Mouse (Mus musculus): ENCODE measurements around the gene Gm38119. TPM values are rescaled to one million over a fixed set of nuclear protein-coding genes. Genes with fewer than 3 reads are reported as not detected.

Gene Gm38119
- not detected in 2 replicates for polyA plus RNA-seq (2016; fragmentation: Nextera tagmentation; extraction: Ambion mirVana)

GRCm38 (mm10) chr3:92738996-92739395 lies at the start of gene Gm38119:
TSS of gene Gm38119 (minus strand) at chr3:92739096.
- no peaks in the 10 kb centered on the region for H3K9me3 ChIP-seq
- H3K9ac ChIP-seq (replicated peaks): no peak within 1 kb of the TSS
- no peak within 1 kb of the TSS for H3K4me3 ChIP-seq (replicated peaks)
- ATAC-seq (ENCODE audit: insufficient number of reproducible peaks, insufficient read depth, low FRiP score, low TSS enrichment, low read depth): no peak
- WGBS: 65% methylated on average over 1 of the region's 1 CpGs
- no peak within 1 kb of the TSS for H3K27ac ChIP-seq
- H3K4me2 ChIP-seq: no peak within 1 kb of the TSS
- H3K27me3 ChIP-seq: no peaks in the 10 kb centered on the region
- no peaks in the 10 kb centered on the region for H3K36me3 ChIP-seq
- H3K4me1 ChIP-seq (replicated peaks): no peaks in the 10 kb centered on the region

DNA sequence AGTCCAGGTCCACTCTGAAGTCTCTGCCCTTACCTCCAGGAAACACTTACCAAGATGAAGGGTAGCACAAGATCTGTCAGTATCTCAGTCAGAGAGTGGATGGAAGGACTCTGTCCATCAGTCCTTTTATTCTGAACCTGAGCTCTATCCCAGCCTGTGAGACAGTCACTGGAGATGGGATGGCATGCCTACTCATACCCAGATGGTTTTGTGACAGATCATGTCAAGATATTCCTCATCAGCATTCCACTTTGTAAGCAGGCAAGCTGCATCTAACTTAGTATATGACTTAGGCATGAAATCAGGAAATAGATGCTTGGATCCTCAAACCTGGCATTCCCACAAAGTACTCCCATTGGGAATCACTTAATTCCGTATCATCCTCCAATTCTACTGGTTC lies 39.9 kb upstream of the Gm38119 start, which contains the start of gene Lce1i:
TSS of gene Lce1i (minus strand) at position 101 of the 400 bp plus-strand sequence.
- Histone ChIP-seq H3K9ac (replicated peaks) (no peak within 1 kb of the TSS), H3K4me1 (replicated peaks) (no peaks in the 10 kb centered on the region), H3K27me3 (no peaks in the 10 kb centered on the region), H3K36me3 (no peaks in the 10 kb centered on the region), H3K4me2 (no peak within 1 kb of the TSS), H3K27ac (no peak within 1 kb of the TSS), H3K4me3 (replicated peaks) (no peak within 1 kb of the TSS), H3K9me3 (no peaks in the 10 kb centered on the region)
- WGBS: 76% methylated on average over 1 of the region's 1 CpGs
- no peak for ATAC-seq (ENCODE audit: insufficient number of reproducible peaks, insufficient read depth, low FRiP score, low TSS enrichment, low read depth)

DNA sequence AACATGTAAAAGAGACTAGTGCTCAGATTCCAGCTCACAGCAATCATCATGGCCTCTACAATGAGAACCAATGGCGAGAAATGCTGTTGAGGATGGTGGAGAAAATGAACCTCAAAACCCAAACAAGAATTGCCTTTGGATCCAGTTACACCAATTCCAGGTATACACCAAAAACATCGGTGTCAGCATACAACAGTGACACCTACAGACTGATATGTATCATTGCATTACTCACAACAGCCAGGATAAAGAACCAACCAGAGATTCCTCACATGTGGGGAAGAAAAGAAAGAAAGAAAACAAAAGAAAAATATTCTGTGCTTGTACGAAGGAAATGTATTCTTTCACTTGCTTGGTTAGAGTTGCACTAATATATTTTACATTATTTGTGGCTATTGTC lies 32.7 kb upstream of the Gm38119 start:
- H3K27ac ChIP-seq: no peak overlapping the region
- H3K27me3 ChIP-seq: no peaks in the 10 kb centered on the region
- H3K4me1 ChIP-seq (replicated peaks): no peaks in the 10 kb centered on the region
- WGBS: 19% methylated on average over 3 of the region's 3 CpGs
- H3K36me3 ChIP-seq: no peaks in the 10 kb centered on the region
- no peak overlapping the region for H3K9ac ChIP-seq (replicated peaks)
- ATAC-seq (ENCODE audit: insufficient number of reproducible peaks, insufficient read depth, low FRiP score, low TSS enrichment, low read depth): no peak
- H3K4me2 ChIP-seq: no peak overlapping the region
- no peaks in the 10 kb centered on the region for H3K9me3 ChIP-seq
- H3K4me3 ChIP-seq (replicated peaks): no peak overlapping the region

- WGBS: 95% methylated on average over 1 of the region's 1 CpGs
- H3K9ac ChIP-seq (replicated peaks): no peak within 1 kb of the TSS
- no peaks in the 10 kb centered on the region for H3K36me3 ChIP-seq
- no peaks in the 10 kb centered on the region for H3K9me3 ChIP-seq
- H3K4me3 ChIP-seq (replicated peaks): no peak within 1 kb of the TSS
- no peaks in the 10 kb centered on the region for H3K4me1 ChIP-seq (replicated peaks)
- ATAC-seq (ENCODE audit: insufficient number of reproducible peaks, insufficient read depth, low FRiP score, low TSS enrichment, low read depth): no peak
- no peak within 1 kb of the TSS for H3K4me2 ChIP-seq
- no peaks in the 10 kb centered on the region for H3K27me3 ChIP-seq
- H3K27ac ChIP-seq: no peak within 1 kb of the TSS
Measured at GRCm38 (mm10) chr3:92764965-92765364, 26.1 kb upstream of the Gm38119 start, which contains the start of gene Lce1h. TSS of gene Lce1h (minus strand) at chr3:92765065.

GRCm38 (mm10) chr3:92753197-92753596 lies 14.3 kb upstream of the Gm38119 start:
- no peak overlapping the region for H3K27ac ChIP-seq
- no peak overlapping the region for H3K4me3 ChIP-seq (replicated peaks)
- H3K9ac ChIP-seq (replicated peaks): no peak overlapping the region
- H3K27me3 ChIP-seq: no peaks in the 10 kb centered on the region
- 39% methylated on average over 3 of the region's 3 CpGs for WGBS
- no peak overlapping the region for H3K4me2 ChIP-seq
- H3K4me1 ChIP-seq (replicated peaks): no peaks in the 10 kb centered on the region
- ATAC-seq (ENCODE audit: insufficient number of reproducible peaks, insufficient read depth, low FRiP score, low TSS enrichment, low read depth): no peak
- H3K36me3 ChIP-seq: no peaks in the 10 kb centered on the region
- H3K9me3 ChIP-seq: no peaks in the 10 kb centered on the region

GRCm38 (mm10) chr3:92752238-92752637 lies 13.3 kb upstream of the Gm38119 start, which contains the start of gene Lce1g:
TSS of gene Lce1g (minus strand) at chr3:92752338.
- no peak within 1 kb of the TSS for H3K27ac ChIP-seq
- no peak within 1 kb of the TSS for H3K4me3 ChIP-seq (replicated peaks)
- no peaks in the 10 kb centered on the region for H3K9me3 ChIP-seq
- no peaks in the 10 kb centered on the region for H3K27me3 ChIP-seq
- 83% methylated on average over 1 of the region's 1 CpGs for WGBS
- no peak within 1 kb of the TSS for H3K4me2 ChIP-seq
- H3K36me3 ChIP-seq: no peaks in the 10 kb centered on the region
- ATAC-seq (ENCODE audit: insufficient number of reproducible peaks, insufficient read depth, low FRiP score, low TSS enrichment, low read depth): no peak
- H3K4me1 ChIP-seq (replicated peaks): no peaks in the 10 kb centered on the region
- no peak within 1 kb of the TSS for H3K9ac ChIP-seq (replicated peaks)

GRCm38 (mm10) chr3:92722631-92723030 lies 16.3 kb downstream of the Gm38119 start:
- Histone ChIP-seq H3K4me3 (replicated peaks) (no peak overlapping the region), H3K36me3 (no peaks in the 10 kb centered on the region), H3K27me3 (no peaks in the 10 kb centered on the region), H3K9ac (replicated peaks) (no peak overlapping the region), H3K4me1 (replicated peaks) (no peaks in the 10 kb centered on the region), H3K4me2 (no peak overlapping the region), H3K27ac (no peak overlapping the region), H3K9me3 (no peaks in the 10 kb centered on the region)
- ATAC-seq (ENCODE audit: insufficient number of reproducible peaks, insufficient read depth, low FRiP score, low TSS enrichment, low read depth): no peak
- 84% methylated on average over 5 of the region's 5 CpGs for WGBS

DNA sequence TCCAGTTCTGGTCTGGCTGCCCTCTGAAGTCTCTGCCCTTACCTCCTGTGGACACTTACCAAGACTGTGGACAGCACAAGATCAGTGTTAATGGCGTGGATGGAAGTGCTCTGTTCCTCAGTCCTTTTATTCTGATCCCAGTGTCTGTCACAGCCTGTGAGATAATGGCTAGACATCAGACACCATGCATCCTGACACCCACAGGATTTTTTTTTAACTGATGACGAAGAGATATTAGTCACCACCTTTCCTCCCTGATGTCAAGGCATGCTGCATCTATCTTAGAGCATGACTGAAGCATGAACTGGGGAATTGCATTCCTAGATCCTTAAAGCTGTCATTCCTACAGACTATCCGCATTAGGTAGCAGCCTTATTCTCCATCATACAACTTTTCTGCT lies 18.6 kb downstream of the Gm38119 start, which contains the start of gene Lce1f:
TSS of gene Lce1f (minus strand) at position 101 of the 400 bp plus-strand sequence.
- no peak within 1 kb of the TSS for H3K9ac ChIP-seq (replicated peaks)
- no peaks in the 10 kb centered on the region for H3K36me3 ChIP-seq
- no peak for ATAC-seq (ENCODE audit: insufficient number of reproducible peaks, insufficient read depth, low FRiP score, low TSS enrichment, low read depth)
- no peaks in the 10 kb centered on the region for H3K27me3 ChIP-seq
- no peaks in the 10 kb centered on the region for H3K4me1 ChIP-seq (replicated peaks)
- no peak within 1 kb of the TSS for H3K4me2 ChIP-seq
- no peak within 1 kb of the TSS for H3K27ac ChIP-seq
- H3K4me3 ChIP-seq (replicated peaks): no peak within 1 kb of the TSS
- no peaks in the 10 kb centered on the region for H3K9me3 ChIP-seq
- WGBS: 77% methylated on average over 3 of the region's 3 CpGs

DNA sequence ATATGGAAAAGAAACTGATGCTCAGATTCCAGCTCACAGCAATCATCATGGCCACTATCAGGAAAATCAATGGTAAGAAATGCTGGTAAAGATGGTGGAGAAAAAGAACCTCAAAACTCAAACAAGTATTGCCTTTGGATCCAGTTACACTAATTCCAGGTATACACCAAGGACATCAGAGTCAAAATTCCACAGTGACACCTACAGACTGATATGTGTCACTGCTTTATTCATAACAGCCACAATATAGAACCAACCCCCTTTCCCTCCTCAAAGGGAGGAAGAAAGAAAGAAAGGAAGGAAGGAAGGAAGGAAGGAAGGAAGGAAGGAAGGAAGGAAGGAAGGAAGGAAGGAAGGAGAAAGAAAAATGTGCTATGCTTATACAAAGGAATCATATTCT lies 23.8 kb downstream of the Gm38119 start:
- Histone ChIP-seq H3K9ac (replicated peaks) (no peak overlapping the region), H3K27ac (no peak overlapping the region), H3K4me3 (replicated peaks) (no peak overlapping the region), H3K36me3 (no peaks in the 10 kb centered on the region), H3K4me1 (replicated peaks) (no peaks in the 10 kb centered on the region), H3K27me3 (no peaks in the 10 kb centered on the region), H3K4me2 (no peak overlapping the region), H3K9me3 (no peaks in the 10 kb centered on the region)
- no peak for ATAC-seq (ENCODE audit: insufficient number of reproducible peaks, insufficient read depth, low FRiP score, low TSS enrichment, low read depth)

DNA sequence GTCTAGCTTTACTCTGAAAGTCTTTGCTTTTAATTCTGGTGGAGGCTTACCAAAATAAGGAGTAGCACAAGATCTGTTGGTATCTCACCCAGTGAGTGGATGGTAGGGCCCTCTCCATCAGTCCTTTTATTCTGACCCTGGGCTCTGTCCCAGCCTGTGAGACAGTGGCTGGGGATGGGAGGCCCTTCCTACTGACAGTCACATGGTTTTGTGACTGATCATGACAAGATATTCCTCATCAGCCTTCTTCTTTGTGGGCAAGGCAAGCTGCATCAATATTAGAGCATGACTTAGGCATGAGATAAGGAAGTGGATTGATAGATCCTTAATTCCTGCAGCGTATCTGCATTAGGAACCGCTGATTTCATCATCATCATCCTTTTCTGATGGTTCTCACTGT lies 29.9 kb downstream of the Gm38119 start, which contains the start of gene Lce1e:
TSS of gene Lce1e (minus strand) at position 101 of the 400 bp plus-strand sequence.
- Histone ChIP-seq H3K27me3 (no peaks in the 10 kb centered on the region), H3K27ac (no peak within 1 kb of the TSS), H3K4me3 (replicated peaks) (no peak within 1 kb of the TSS), H3K4me1 (replicated peaks) (no peaks in the 10 kb centered on the region), H3K9ac (replicated peaks) (no peak within 1 kb of the TSS), H3K9me3 (no peaks in the 10 kb centered on the region), H3K4me2 (no peak within 1 kb of the TSS), H3K36me3 (no peaks in the 10 kb centered on the region)
- ATAC-seq (ENCODE audit: insufficient number of reproducible peaks, insufficient read depth, low FRiP score, low TSS enrichment, low read depth): no peak
- WGBS: 86% methylated on average over 2 of the region's 2 CpGs

- Histone ChIP-seq H3K27ac (no peak overlapping the region), H3K9me3 (no peaks in the 10 kb centered on the region), H3K36me3 (no peaks in the 10 kb centered on the region), H3K4me2 (no peak overlapping the region), H3K9ac (replicated peaks) (no peak overlapping the region), H3K4me1 (replicated peaks) (no peaks in the 10 kb centered on the region), H3K27me3 (no peaks in the 10 kb centered on the region), H3K4me3 (replicated peaks) (no peak overlapping the region)
- 30% methylated on average over 1 of the region's 1 CpGs for WGBS
- no peak for ATAC-seq (ENCODE audit: insufficient number of reproducible peaks, insufficient read depth, low FRiP score, low TSS enrichment, low read depth)
Measured at GRCm38 (mm10) chr3:92694613-92695012, 44.3 kb downstream of the Gm38119 start.

- Histone ChIP-seq H3K36me3 (no peaks in the 10 kb centered on the region), H3K9me3 (no peaks in the 10 kb centered on the region), H3K4me2 (no peak overlapping the region), H3K4me1 (replicated peaks) (no peaks in the 10 kb centered on the region), H3K9ac (replicated peaks) (no peak overlapping the region), H3K27ac (no peak overlapping the region), H3K27me3 (no peaks in the 10 kb centered on the region), H3K4me3 (replicated peaks) (no peak overlapping the region)
- no peak for ATAC-seq (ENCODE audit: insufficient number of reproducible peaks, insufficient read depth, low FRiP score, low TSS enrichment, low read depth)
Measured at GRCm38 (mm10) chr3:92691688-92692087, 47.2 kb downstream of the Gm38119 start.

All from limb, embryonic 12.5 days (tissue).